Comparison of ENCODE assay signal across 9 mouse cellular contexts in genomic region chr1:189882886-189883285, GRCm38 (mm10). TPM values are rescaled to one million over a fixed set of nuclear protein-coding genes. Genes with fewer than 3 reads are reported as not detected.
DNase-seq lines count a peak whose midpoint lies in the region; TF ChIP-seq lines count a peak whose summit lies in the region.
"Had no signal": no experiment of that assay in that cellular context is flagged by ENCODE, and none has a peak within 500 bp of the region (broad histone marks: within the 10 kb centered on the region; RNA-seq: fewer than 3 reads in every experiment).

No protein-coding gene starts in this region.

- peak; percentile 58 for DNase-seq in gastrocnemius, adult 18-20 months (ENCODE audit: low spot score)
- DNase-seq in gastrocnemius, adult 8-10 months (ENCODE audit: low spot score in 2 of 2) = no peak
- DNase-seq in 3T3-L1 (ENCODE audit: low read depth, low spot score) = peak; percentile 58
- peak; percentile 67 for DNase-seq in adrenal gland, postnatal 14 days
- DNase-seq in kidney, postnatal 14 days = peak; percentile 56
- peak; percentile 69 for DNase-seq in mesoderm, embryonic 11.5 days (ENCODE audit: low read depth, low spot score)
- DNase-seq in thymus, adult 2 months = peak; percentile 74

- no peak for TF ChIP-seq POLR2A in embryonic fibroblast, embryonic 13.5 days (IDR thresholded peaks at IDR 0.05; ENCODE audit: low read depth, low read length)
- TF ChIP-seq POLR2A in thymus, adult 2 months (IDR thresholded peaks at IDR 0.05; ENCODE audit: control insufficient read depth, extremely low read depth, insufficient read depth, low read length, poor library complexity) = no peak

- no peak overlapping the region for H3K27ac ChIP-seq in embryonic fibroblast, embryonic 13.5 days (ENCODE audit: insufficient read depth, low read length)
- H3K27ac ChIP-seq in thymus, adult 2 months (ENCODE audit: control insufficient read depth, insufficient read depth, low read length) = no peak overlapping the region
- H3K27ac ChIP-seq: neural tube, embryonic 12.5 days had no signal

- peak; percentile 43; the same call in 1 of the 2 replicates for TF ChIP-seq CTCF in embryonic fibroblast, embryonic 13.5 days (IDR thresholded peaks at IDR 0.05; ENCODE audit: borderline replicate concordance, insufficient read depth, low read length)
- TF ChIP-seq CTCF in thymus, adult 2 months (IDR thresholded peaks at IDR 0.05; ENCODE audit: borderline replicate concordance, control insufficient read depth, extremely low read depth, insufficient read depth, low read length, poor library complexity) = peak; percentile 84

- H3K4me3 ChIP-seq in embryonic fibroblast, embryonic 13.5 days (ENCODE audit: insufficient read depth, low read length) = no peak overlapping the region
- no peak overlapping the region for H3K4me3 ChIP-seq in thymus, adult 2 months (ENCODE audit: control insufficient read depth, insufficient read depth, low read length)
- H3K4me3 ChIP-seq: neural tube, embryonic 12.5 days had no signal

- WGBS in thymus, adult 2 months = 75% methylated on average over 7 of the region's 7 CpGs

- H3K4me1 ChIP-seq in embryonic fibroblast, embryonic 13.5 days (ENCODE audit: control insufficient read depth, insufficient read depth, low read length) = no peaks in the 10 kb centered on the region
- no peaks in the 10 kb centered on the region for H3K4me1 ChIP-seq in thymus, adult 2 months (replicated peaks; ENCODE audit: control insufficient read depth, insufficient read depth, low read length)

- no peaks in the 10 kb centered on the region for H3K27me3 ChIP-seq in thymus, adult 2 months (ENCODE audit: control insufficient read depth, insufficient read depth, low read length)
- H3K27me3 ChIP-seq: neural tube, embryonic 12.5 days had no signal

- H3K36me3 ChIP-seq in thymus, adult 2 months (ENCODE audit: control insufficient read depth, insufficient read depth, low read length) = no peaks in the 10 kb centered on the region
- H3K36me3 ChIP-seq: neural tube, embryonic 12.5 days had no signal

RNA-seq across cellular contexts. Expression of gene Smyd2, which starts 39.3 kb away (rescaled TPM):
- total RNA-seq in gastrocnemius, adult 18-20 months (2021) = 100 to 1,000 TPM; 316 to 319 TPM
- 100 to 1,000 TPM; 322 to 345 (median 328) TPM for total RNA-seq in gastrocnemius, adult 8-10 months (2022)
- total RNA-seq in adrenal gland, postnatal 14 days (2021) = 64.7 and 76.2 TPM in 2 replicates
- polyA plus RNA-seq in embryonic fibroblast, embryonic 13.5 days (2011; ENCODE audit: insufficient read length, low read depth, missing spikeins) = 47.4 and 48.6 TPM in 2 replicates
- 33.2 and 36.5 TPM in 2 replicates for polyA plus RNA-seq in thymus, adult 2 months (2012; rRNA removed)

Comparison
In these comparisons a context has a peak if more than half of its experiments do, and no peak if none do; other contexts are left out.
1. DNase-seq: peak in gastrocnemius, adult 18-20 months (single experiment), 3T3-L1 (single experiment), adrenal gland, postnatal 14 days (single experiment), kidney, postnatal 14 days (single experiment), mesoderm, embryonic 11.5 days (single experiment) and thymus, adult 2 months (single experiment); none in gastrocnemius, adult 8-10 months (0 of 2).